Mouse (Mus musculus) neural tube, embryonic 12.5 days (tissue): ENCODE data around the gene Aff3. TPM values are rescaled to one million over a fixed set of nuclear protein-coding genes. Genes with fewer than 3 reads are reported as not detected.
A peak's percentile ranks its signal among the peaks of the same experiment; 100 is the strongest.

Source experiments
- ATAC-seq: fragments of 200-750 bp; cut with Nextera tagmentation; 2 replicates; pipeline ENCODE4 v1.8.0; 2017; ENCODE audit warnings: low read depth, mild to moderate bottlenecking, moderate TSS enrichment, moderate library complexity; ENCODE audit not compliant: low FRiP score
- H3K27ac ChIP-seq: fragments of 300-500 bp; sonication (generic); 2 replicates; pipeline ENCODE4 v1.5.1; 2016
- H3K27me3 ChIP-seq: fragments of 300-500 bp; sonication (generic); replicated peaks from 2 replicates; pipeline ENCODE4 v1.6.1; 2016; ENCODE audit warnings: mild to moderate bottlenecking
- H3K36me3 ChIP-seq: fragments of 300-500 bp; sonication (generic); 2 replicates; pipeline ENCODE4 v1.6.1; 2016; ENCODE audit warnings: mild to moderate bottlenecking
- H3K4me1 ChIP-seq: fragments of 300-500 bp; sonication (generic); 2 replicates; pipeline ENCODE4 v1.6.1; 2016
- H3K4me2 ChIP-seq: fragments of 300-500 bp; sonication (generic); replicated peaks from 2 replicates; pipeline ENCODE4 v1.6.1; 2016; ENCODE audit warnings: mild to moderate bottlenecking
- H3K4me3 ChIP-seq: fragments of 300-500 bp; sonication (generic); 2 replicates; pipeline ENCODE4 v1.5.1; 2016
- H3K9ac ChIP-seq: fragments of 300-500 bp; sonication (generic); 2 replicates; pipeline ENCODE4 v1.6.1; 2016; ENCODE audit warnings: mild to moderate bottlenecking
- H3K9me3 ChIP-seq: fragments of 300-500 bp; sonication (generic); 2 replicates; pipeline ENCODE4 v1.6.1; 2016; ENCODE audit warnings: mild to moderate bottlenecking
- WGBS: fragments of 180-500 bp; shearing (Covaris S2); methylation state at CpG from one replicate; pipeline ENCODE4 v1.1.7; 2016; 5-methylcytosine and 5-hydroxymethylcytosine counted together
- polyA plus RNA-seq: library from polyadenylated mRNA; unstranded; fragments of >200 nt; fragmentation: Nextera tagmentation; extraction: Ambion mirVana; gene quantifications from 2 replicates; pipeline ENCODE4 v1.2.1, GENCODE M21; 2016

Gene Aff3
- polyA plus RNA-seq, 1 experiment from 2014 or later, result 37.7 TPM

GRCm38 (mm10) chr1:38291915-38292314 lies 372.8 kb downstream of the Aff3 start:
- Histone ChIP-seq H3K4me2 (no peak overlapping the region), H3K9ac (no peak overlapping the region), H3K9me3 (no peaks in the 10 kb centered on the region), H3K27me3 (no peaks in the 10 kb centered on the region), H3K27ac (no peak overlapping the region), H3K4me1 (0 out of 2 replicates have a peak, but pooled peaks cover 2% of the 10 kb centered on the region), H3K4me3 (no peak overlapping the region), H3K36me3 (no peaks in the 10 kb centered on the region)
- 94% methylated on average over 6 of the region's 6 CpGs for WGBS
- no peak for ATAC-seq

- Histone ChIP-seq H3K36me3 (no peaks in the 10 kb centered on the region), H3K4me2 (no peak overlapping the region), H3K27me3 (no peaks in the 10 kb centered on the region), H3K9me3 (no peaks in the 10 kb centered on the region), H3K27ac (no peak overlapping the region), H3K4me1 (0 out of 2 replicates have a peak, but pooled peaks cover 2% of the 10 kb centered on the region), H3K4me3 (no peak overlapping the region), H3K9ac (no peak overlapping the region)
- ATAC-seq, result no peak
- WGBS, result 59% methylated on average over 4 of the region's 4 CpGs
Measured at GRCm38 (mm10) chr1:38291497-38291896, 373.3 kb downstream of the Aff3 start.

GRCm38 (mm10) chr1:38290881-38291280 lies 373.9 kb downstream of the Aff3 start:
- no peaks in the 10 kb centered on the region for H3K36me3 ChIP-seq
- no peak overlapping the region for H3K27ac ChIP-seq
- H3K4me3 ChIP-seq, result no peak overlapping the region
- H3K9ac ChIP-seq, result no peak overlapping the region
- no peaks in the 10 kb centered on the region for H3K27me3 ChIP-seq
- no peak for ATAC-seq
- H3K4me1 ChIP-seq, result 0 out of 2 replicates have a peak, but pooled peaks cover 2% of the 10 kb centered on the region
- WGBS, result 92% methylated on average over 7 of the region's 7 CpGs
- no peaks in the 10 kb centered on the region for H3K9me3 ChIP-seq
- no peak overlapping the region for H3K4me2 ChIP-seq

GRCm38 (mm10) chr1:38289891-38290290 lies 374.9 kb downstream of the Aff3 start:
- Histone ChIP-seq H3K9ac (no peak overlapping the region), H3K4me2 (no peak overlapping the region), H3K36me3 (no peaks in the 10 kb centered on the region), H3K27me3 (no peaks in the 10 kb centered on the region), H3K4me1 (0 out of 2 replicates have a peak, but pooled peaks cover 2% of the 10 kb centered on the region), H3K9me3 (no peaks in the 10 kb centered on the region), H3K27ac (no peak overlapping the region), H3K4me3 (no peak overlapping the region)
- no peak for ATAC-seq
- WGBS, result 90% methylated on average over 5 of the region's 5 CpGs

GRCm38 (mm10) chr1:38288716-38289115 lies 376.0 kb downstream of the Aff3 start:
- ATAC-seq, result no peak
- 0 out of 2 replicates have a peak, but pooled peaks cover 2% of the 10 kb centered on the region for H3K4me1 ChIP-seq
- no peak overlapping the region for H3K4me3 ChIP-seq
- no peaks in the 10 kb centered on the region for H3K9me3 ChIP-seq
- H3K36me3 ChIP-seq, result no peaks in the 10 kb centered on the region
- H3K9ac ChIP-seq, result no peak overlapping the region
- H3K4me2 ChIP-seq, result no peak overlapping the region
- WGBS, result 92% methylated on average over 1 of the region's 1 CpGs
- H3K27me3 ChIP-seq, result no peaks in the 10 kb centered on the region
- H3K27ac ChIP-seq, result no peak overlapping the region

- WGBS, result 88% methylated on average over 1 of the region's 1 CpGs
- no peak overlapping the region for H3K9ac ChIP-seq
- no peak for ATAC-seq
- H3K4me2 ChIP-seq, result no peak overlapping the region
- no peaks in the 10 kb centered on the region for H3K27me3 ChIP-seq
- H3K4me1 ChIP-seq, result no peaks in the 10 kb centered on the region
- H3K36me3 ChIP-seq, result no peaks in the 10 kb centered on the region
- no peak overlapping the region for H3K4me3 ChIP-seq
- no peaks in the 10 kb centered on the region for H3K9me3 ChIP-seq
- no peak overlapping the region for H3K27ac ChIP-seq
Measured at GRCm38 (mm10) chr1:38286551-38286950, 378.2 kb downstream of the Aff3 start.

- Histone ChIP-seq H3K27ac (no peak overlapping the region), H3K4me1 (no peaks in the 10 kb centered on the region), H3K27me3 (no peaks in the 10 kb centered on the region), H3K4me2 (no peak overlapping the region), H3K9ac (no peak overlapping the region), H3K9me3 (no peaks in the 10 kb centered on the region), H3K4me3 (no peak overlapping the region), H3K36me3 (no peaks in the 10 kb centered on the region)
- 96% methylated on average over 7 of the region's 7 CpGs for WGBS
- no peak for ATAC-seq
Measured at GRCm38 (mm10) chr1:38280549-38280948, 384.2 kb downstream of the Aff3 start.

GRCm38 (mm10) chr1:38271312-38271711 lies 393.4 kb downstream of the Aff3 start:
- Histone ChIP-seq H3K27me3 (no peaks in the 10 kb centered on the region), H3K27ac (no peak overlapping the region), H3K36me3 (peaks cover 3% of the 10 kb centered on the region; the same call in 1 of the 2 replicates), H3K4me1 (peaks cover 13% of the 10 kb centered on the region), H3K4me3 (no peak overlapping the region), H3K4me2 (no peak overlapping the region), H3K9me3 (no peaks in the 10 kb centered on the region), H3K9ac (no peak overlapping the region)
- WGBS, result 89% methylated on average over 2 of the region's 2 CpGs
- ATAC-seq, result no peak

GRCm38 (mm10) chr1:38268246-38269042 lies 396.3 kb downstream of the Aff3 start:
- no peak overlapping the region for H3K9ac ChIP-seq
- H3K27ac ChIP-seq, result peak overlapping the region; percentile 20; the same call in 1 of the 2 replicates
- no peak for ATAC-seq

GRCm38 (mm10) chr1:38263251-38263650 lies 401.5 kb downstream of the Aff3 start:
- ATAC-seq, result peak; percentile 91
- no peaks in the 10 kb centered on the region for H3K27me3 ChIP-seq
- H3K9ac ChIP-seq, result no peak overlapping the region
- no peak overlapping the region for H3K4me3 ChIP-seq
- no peaks in the 10 kb centered on the region for H3K9me3 ChIP-seq
- 0 out of 2 replicates have a peak overlapping the region, but pooled peaks have one; percentile 10 for H3K4me2 ChIP-seq
- peaks cover 24% of the 10 kb centered on the region for H3K4me1 ChIP-seq
- peaks cover 7% of the 10 kb centered on the region for H3K36me3 ChIP-seq
- no peak overlapping the region for H3K27ac ChIP-seq
- 33% methylated on average over 8 of the region's 8 CpGs for WGBS

More at GRCm38 (mm10) chr1:38268246-38269042, 396.3 kb downstream of the Aff3 start:
- Histone ChIP-seq H3K9me3 (no peaks in the 10 kb centered on the region), H3K4me2 (no peak overlapping the region), H3K4me3 (no peak overlapping the region), H3K27me3 (no peaks in the 10 kb centered on the region), H3K4me1 (peaks cover 20% of the 10 kb centered on the region), H3K36me3 (peaks cover 7% of the 10 kb centered on the region)
- 46% methylated on average over 19 of the region's 20 CpGs for WGBS

- ATAC-seq, result peak; percentile 57; the same call in 1 of the 2 replicates
- peaks cover 7% of the 10 kb centered on the region for H3K36me3 ChIP-seq
- no peak overlapping the region for H3K4me2 ChIP-seq
- 0 out of 2 replicates have a peak overlapping the region, but pooled peaks have one; percentile 28 for H3K27ac ChIP-seq
- H3K9ac ChIP-seq, result no peak overlapping the region
- H3K4me1 ChIP-seq, result peaks cover 18% of the 10 kb centered on the region
- 38% methylated on average over 11 of the region's 11 CpGs for WGBS
- no peaks in the 10 kb centered on the region for H3K9me3 ChIP-seq
- H3K4me3 ChIP-seq, result no peak overlapping the region
- no peaks in the 10 kb centered on the region for H3K27me3 ChIP-seq
Measured at GRCm38 (mm10) chr1:38262362-38263154, 402.2 kb downstream of the Aff3 start.

GRCm38 (mm10) chr1:38261076-38261475 lies 403.7 kb downstream of the Aff3 start:
- no peak overlapping the region for H3K27ac ChIP-seq
- WGBS, result 84% methylated on average over 5 of the region's 5 CpGs
- H3K4me1 ChIP-seq, result peaks cover 18% of the 10 kb centered on the region
- no peaks in the 10 kb centered on the region for H3K9me3 ChIP-seq
- H3K9ac ChIP-seq, result no peak overlapping the region
- no peak for ATAC-seq
- no peak overlapping the region for H3K4me3 ChIP-seq
- H3K4me2 ChIP-seq, result no peak overlapping the region
- no peaks in the 10 kb centered on the region for H3K27me3 ChIP-seq
- peaks cover 1% of the 10 kb centered on the region for H3K36me3 ChIP-seq
